Mouse (Mus musculus) heart, embryonic 11.5 days (tissue): ENCODE results near the gene Rbms2. TPM values are rescaled to one million over a fixed set of nuclear protein-coding genes. Genes with fewer than 3 reads are reported as not detected.

Experiments used
- ATAC-seq: fragments of 200-750 bp; cut with Nextera tagmentation; replicated peaks from 2 replicates; pipeline ENCODE4 v1.8.0; 2017; ENCODE audit warnings: moderate library complexity; ENCODE audit not compliant: insufficient number of reproducible peaks, low FRiP score, low TSS enrichment
- H3K27ac ChIP-seq: fragments of 300-500 bp; sonication (generic); 2 replicates; pipeline ENCODE4 v1.5.1; 2014; ENCODE audit warnings: mild to moderate bottlenecking, low read depth, low read length
- H3K27me3 ChIP-seq: fragments of 300-500 bp; sonication (generic); 2 replicates; pipeline ENCODE4 v1.6.1; 2014; ENCODE audit warnings: mild to moderate bottlenecking, low read length, mixed read lengths; ENCODE audit not compliant: control insufficient read depth, insufficient read depth
- H3K36me3 ChIP-seq: fragments of 300-500 bp; sonication (generic); 2 replicates; pipeline ENCODE4 v1.6.1; 2014; ENCODE audit warnings: mild to moderate bottlenecking, low read length, moderate library complexity, mixed read lengths; ENCODE audit not compliant: control insufficient read depth, insufficient read depth
- H3K4me1 ChIP-seq: fragments of 300-500 bp; sonication (generic); 2 replicates; pipeline ENCODE4 v1.6.1; 2014; ENCODE audit warnings: low read length; ENCODE audit not compliant: control insufficient read depth, insufficient read depth
- H3K4me2 ChIP-seq: fragments of 300-500 bp; sonication (generic); 2 replicates; pipeline ENCODE4 v1.6.1; 2014; ENCODE audit warnings: mild to moderate bottlenecking, moderate library complexity
- H3K4me3 ChIP-seq: fragments of 300-500 bp; sonication (generic); 2 replicates; pipeline ENCODE4 v1.5.1; 2014; ENCODE audit warnings: low read depth, low read length
- H3K9ac ChIP-seq: fragments of 300-500 bp; sonication (generic); 2 replicates; pipeline ENCODE4 v1.6.1; 2014; ENCODE audit warnings: mild to moderate bottlenecking, low read depth, low read length, moderate library complexity
- H3K9me3 ChIP-seq: fragments of 300-500 bp; sonication (generic); replicated peaks from 2 replicates; pipeline ENCODE4 v1.6.1; 2016; ENCODE audit warnings: low read length; ENCODE audit not compliant: control insufficient read depth
- WGBS: fragments of 180-500 bp; shearing (Covaris S2); extraction: QIAGEN DNeasy Blood & Tissue Kit; methylation state at CpG from one replicate; pipeline ENCODE4 v1.1.7; 2014; ENCODE audit not compliant: insufficient replicate concordance; 5-methylcytosine and 5-hydroxymethylcytosine counted together
- microRNA counts: library from miRNA; unstranded; fragments of <30 nt; microRNA quantifications from one replicate; lab custom pipeline; 2015
- microRNA-seq: library from miRNA; unstranded; fragments of <30 nt; microRNA quantifications from one replicate; pipeline ENCODE4, GENCODE M21; 2016; ENCODE audit warnings: borderline number of aligned reads
- polyA plus RNA-seq: library from polyadenylated mRNA; unstranded; fragments of >200 nt; fragmentation: Nextera tagmentation; extraction: Ambion mirVana; gene quantifications from 2 replicates; pipeline ENCODE4 v1.2.1, GENCODE M21; 2014

The Rbms2 gene
- polyA plus RNA-seq, 1 experiment from 2014 or later = 36.1 TPM

DNA sequence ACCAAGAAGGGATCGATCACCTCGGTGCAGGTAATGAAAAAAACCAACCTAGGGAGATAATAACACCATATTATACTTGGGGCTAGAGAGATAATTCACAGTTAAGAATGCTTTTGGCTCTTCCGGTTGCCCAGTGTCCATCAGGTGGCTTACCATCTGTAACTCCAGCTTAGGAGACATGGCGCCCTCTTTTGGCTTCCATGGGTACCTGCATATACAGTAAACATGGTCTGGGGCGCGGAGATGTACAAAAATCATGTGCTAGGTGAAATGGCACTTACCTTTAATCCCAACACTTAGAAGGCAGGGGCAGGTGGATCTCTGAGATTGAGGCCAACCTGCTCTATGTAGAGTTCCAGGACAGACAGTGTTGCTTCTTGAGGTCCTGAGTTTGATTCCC is 93.7 kb downstream of the Rbms2 start:
- Histone ChIP-seq H3K9ac (no peak overlapping the region), H3K9me3 (no peaks in the 10 kb centered on the region), H3K36me3 (peaks cover 45% of the 10 kb centered on the region), H3K4me3 (no peak overlapping the region), H3K4me2 (no peak overlapping the region), H3K27ac (no peak overlapping the region), H3K4me1 (peaks cover 12% of the 10 kb centered on the region), H3K27me3 (no peaks in the 10 kb centered on the region)
- WGBS = 77% methylated on average over 6 of the region's 6 CpGs
- ATAC-seq = no peak

DNA sequence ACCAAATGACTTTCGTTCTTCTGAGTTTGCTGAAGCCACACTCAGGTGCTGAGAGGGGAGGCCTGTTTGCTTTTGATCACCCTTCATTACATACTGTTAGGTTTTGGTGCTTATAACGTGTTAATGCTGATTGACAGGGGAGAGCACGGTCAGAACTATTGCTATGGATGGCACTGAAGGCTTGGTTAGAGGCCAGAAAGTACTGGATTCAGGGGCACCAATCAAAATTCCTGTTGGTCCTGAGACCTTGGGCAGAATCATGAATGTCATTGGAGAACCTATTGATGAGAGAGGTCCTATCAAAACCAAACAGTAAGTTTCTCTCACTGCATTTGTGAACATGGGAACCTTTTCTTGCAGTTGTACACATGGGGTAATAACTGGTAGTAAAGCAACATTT is 95.9 kb downstream of the Rbms2 start:
- Histone ChIP-seq H3K27me3 (no peaks in the 10 kb centered on the region), H3K4me2 (peak overlapping the region; percentile 96), H3K9me3 (no peaks in the 10 kb centered on the region), H3K4me1 (peaks cover 7% of the 10 kb centered on the region; the same call in 1 of the 2 replicates), H3K27ac (peak overlapping the region; percentile 83), H3K4me3 (peak overlapping the region; percentile 98), H3K36me3 (peaks cover 36% of the 10 kb centered on the region), H3K9ac (peak overlapping the region; percentile 98)
- no peak for ATAC-seq
- 0% methylated on average over 3 of the region's 3 CpGs for WGBS

DNA sequence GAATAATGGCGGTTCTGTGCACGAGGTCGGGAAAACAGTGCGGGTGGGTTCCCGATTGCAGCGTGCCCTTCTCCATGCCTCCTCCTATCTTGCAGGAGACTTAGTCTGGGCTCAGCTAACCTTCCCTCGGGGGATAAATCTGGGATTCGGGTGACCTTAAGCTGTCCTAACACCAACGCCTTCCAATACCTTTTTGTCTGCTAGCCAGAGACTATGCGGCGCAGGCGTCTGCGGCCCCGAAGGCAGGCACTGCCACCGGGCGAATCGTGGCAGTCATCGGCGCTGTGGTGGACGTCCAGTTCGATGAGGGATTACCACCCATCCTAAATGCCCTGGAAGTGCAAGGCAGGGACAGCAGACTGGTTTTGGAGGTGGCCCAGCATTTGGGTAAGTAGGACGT is 96.4 kb downstream of the Rbms2 start:
- no peak for ATAC-seq
- under 1% methylated on average over 22 of the region's 22 CpGs for WGBS
- peak overlapping the region; percentile 83 for H3K27ac ChIP-seq
- peaks cover 7% of the 10 kb centered on the region; the same call in 1 of the 2 replicates for H3K4me1 ChIP-seq
- H3K36me3 ChIP-seq = peaks cover 35% of the 10 kb centered on the region
- H3K4me3 ChIP-seq = peak overlapping the region; percentile 98
- H3K9me3 ChIP-seq = no peaks in the 10 kb centered on the region
- no peaks in the 10 kb centered on the region for H3K27me3 ChIP-seq
- peak overlapping the region; percentile 98 for H3K9ac ChIP-seq
- H3K4me2 ChIP-seq = peak overlapping the region; percentile 96

DNA sequence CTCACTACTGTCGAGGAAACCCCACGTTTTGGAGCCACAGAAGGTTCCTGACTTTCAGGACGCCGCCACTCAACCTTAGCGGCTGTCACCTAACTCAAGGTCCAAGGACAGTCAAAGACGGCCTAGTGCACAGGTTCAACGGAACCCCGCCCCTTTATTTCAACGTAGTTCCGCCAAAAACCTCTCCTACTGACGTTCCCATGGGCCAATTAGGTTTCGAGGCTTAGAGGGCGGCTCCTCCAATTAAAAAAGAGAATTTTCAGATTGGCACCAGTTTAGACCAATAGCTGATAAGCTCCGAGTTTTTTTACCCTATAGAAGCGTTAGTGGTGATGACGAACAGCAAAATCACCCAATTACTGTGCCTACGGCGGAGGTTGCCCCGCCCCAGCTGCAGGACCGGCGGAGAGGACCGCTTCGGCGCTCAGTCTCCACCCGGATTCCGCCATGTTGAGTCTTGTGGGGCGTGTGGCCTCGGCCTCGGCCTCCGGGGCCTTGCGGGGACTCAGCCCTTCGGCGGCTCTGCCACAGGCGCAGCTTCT is 97.1 kb downstream of the Rbms2 start, which contains the start of gene Atp5b:
TSS of gene Atp5b (plus strand) at position 394 of the 542 bp plus-strand sequence.
- peak; percentile 96 for ATAC-seq
- Histone ChIP-seq H3K9me3 (no peaks in the 10 kb centered on the region), H3K27me3 (no peaks in the 10 kb centered on the region), H3K4me2 (peak within 1 kb of the TSS; percentile 96), H3K9ac (peak within 1 kb of the TSS; percentile 98), H3K27ac (peak within 1 kb of the TSS; percentile 93), H3K4me3 (peak within 1 kb of the TSS; percentile 98), H3K36me3 (peaks cover 28% of the 10 kb centered on the region), H3K4me1 (peaks cover 7% of the 10 kb centered on the region; the same call in 1 of the 2 replicates)
- under 1% methylated on average over 34 of the region's 34 CpGs for WGBS

DNA sequence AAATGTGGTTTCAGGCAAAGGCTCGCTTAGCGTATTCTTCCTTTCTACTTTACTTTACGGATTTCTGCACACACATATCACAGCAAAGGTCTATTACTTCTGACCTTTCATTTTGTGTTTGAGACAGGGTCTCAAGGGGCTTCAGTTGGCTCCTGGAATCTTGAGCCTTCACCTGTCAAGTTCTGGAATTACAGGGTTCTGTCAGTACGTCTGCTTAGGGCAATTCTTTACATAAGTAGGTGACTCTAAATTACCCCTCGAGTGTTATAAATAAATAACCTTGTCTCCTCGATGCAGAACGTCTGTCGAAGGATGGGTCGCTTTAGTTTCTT is 97.7 kb downstream of the Rbms2 start:
- 13% methylated on average over 9 of the region's 9 CpGs for WGBS

DNA sequence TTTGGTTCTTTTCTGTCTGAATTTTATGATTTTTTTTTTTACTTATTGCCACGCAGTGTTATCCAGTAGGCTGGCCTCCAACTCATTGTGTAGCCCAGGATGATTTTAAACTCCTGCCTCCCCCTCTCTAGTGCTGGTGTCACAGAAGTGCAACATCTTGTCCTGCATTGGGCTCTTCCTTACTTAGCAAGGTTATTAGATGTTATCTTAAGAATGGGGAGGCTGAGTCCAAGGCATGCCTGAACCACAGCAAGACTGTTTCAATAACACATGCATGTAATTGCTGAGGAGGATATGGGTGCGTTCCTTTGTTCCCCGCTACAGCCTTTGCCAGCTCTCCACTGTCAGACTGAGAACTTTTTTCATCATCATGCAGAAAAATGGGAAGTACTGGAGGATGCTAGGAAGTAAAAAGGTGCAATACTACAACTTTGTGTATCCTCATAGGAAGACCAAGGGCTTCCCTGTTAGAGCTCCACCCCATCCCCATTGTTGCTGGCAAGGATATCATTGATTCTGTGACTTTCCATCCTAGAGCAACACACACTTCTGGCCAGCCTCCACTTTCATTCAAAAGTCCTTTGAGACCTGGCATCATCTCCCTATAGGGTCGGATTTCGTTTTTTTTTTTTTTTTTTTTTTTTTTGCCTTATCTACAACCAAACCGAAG is 98.2 kb downstream of the Rbms2 start:
- Histone ChIP-seq H3K36me3 (peaks cover 24% of the 10 kb centered on the region), H3K27me3 (no peaks in the 10 kb centered on the region), H3K4me1 (peaks cover 7% of the 10 kb centered on the region; the same call in 1 of the 2 replicates), H3K9me3 (no peaks in the 10 kb centered on the region), H3K9ac (peak overlapping the region; percentile 98), H3K4me3 (peak overlapping the region; percentile 98), H3K27ac (peak overlapping the region; percentile 93; the same call in 1 of the 2 replicates), H3K4me2 (peak overlapping the region; percentile 96)
- no peak for ATAC-seq
- WGBS = 48% methylated on average over 6 of the region's 6 CpGs

More for the DNA sequence above, 97.7 kb downstream of the Rbms2 start:
- no peak for ATAC-seq
- Histone ChIP-seq H3K4me3 (peak overlapping the region; percentile 98), H3K27ac (peak overlapping the region; percentile 93), H3K9ac (peak overlapping the region; percentile 98), H3K36me3 (peaks cover 23% of the 10 kb centered on the region), H3K9me3 (no peaks in the 10 kb centered on the region), H3K4me2 (peak overlapping the region; percentile 96), H3K27me3 (no peaks in the 10 kb centered on the region), H3K4me1 (peaks cover 7% of the 10 kb centered on the region; the same call in 1 of the 2 replicates)

MicroRNAs within 50 kb of the gene (microRNA counts, 519-probe panel; counts per million panel counts)
- microRNA mmu-miR-677 (lab: Ali Mortazavi, UCI) = 32.2 counts per million

Small RNAs within 50 kb of the gene (microRNA-seq; reads per million reads assigned to microRNA genes)
- 51.0 reads per million, percentile 58 among the genes with 10 or more reads in this experiment for gene Mir677

Other genes starting within 250 kb of the Rbms2 start
- gene Hsd17b6, start 172.7 kb downstream of the Rbms2 start, polyA plus RNA-seq = not detected in 2 replicates
- 56.0 and 61.4 TPM in 2 replicates for gene Prim1, start 165.1 kb downstream of the Rbms2 start, polyA plus RNA-seq
- 678 and 713 TPM in 2 replicates for gene Naca, start 144.7 kb downstream of the Rbms2 start, polyA plus RNA-seq
- 354 and 377 TPM in 2 replicates for gene Ptges3, start 121.3 kb downstream of the Rbms2 start, polyA plus RNA-seq
- 4,523 and 4,948 TPM in 2 replicates for gene Atp5b, start 97.0 kb downstream of the Rbms2 start, polyA plus RNA-seq
- 10.9 and 21.7 TPM in 2 replicates for gene Baz2a, start 88.7 kb downstream of the Rbms2 start, polyA plus RNA-seq
- gene Gls2, start 14.2 kb upstream of the Rbms2 start, polyA plus RNA-seq = 0.89 and 1.3 TPM in 2 replicates
- 40.4 and 41.4 TPM in 2 replicates for gene Spryd4, start 31.5 kb upstream of the Rbms2 start, polyA plus RNA-seq
- gene Mip, start 45.5 kb upstream of the Rbms2 start, polyA plus RNA-seq = not detected in 2 replicates
- gene Timeless, start 51.8 kb upstream of the Rbms2 start, polyA plus RNA-seq = 33.1 and 34.2 TPM in 2 replicates
- gene Apon, start 73.8 kb upstream of the Rbms2 start, polyA plus RNA-seq = 0.24 TPM in 1 of 2 replicates, not detected in the other
- gene Apof, start 88.4 kb upstream of the Rbms2 start, polyA plus RNA-seq = 0.49 TPM in 1 of 2 replicates, not detected in the other
- 8.6 and 11.0 TPM in 2 replicates for gene Stat2, start 90.3 kb upstream of the Rbms2 start, polyA plus RNA-seq
- 0.86 and 0.89 TPM in 2 replicates for gene Il23a, start 118.5 kb upstream of the Rbms2 start, polyA plus RNA-seq
- 25.9 and 27.7 TPM in 2 replicates for gene Pan2, start 123.0 kb upstream of the Rbms2 start, polyA plus RNA-seq
- 206 and 224 TPM in 2 replicates for gene Cnpy2, start 142.2 kb upstream of the Rbms2 start, polyA plus RNA-seq
- gene Cs, start 157.4 kb upstream of the Rbms2 start, polyA plus RNA-seq = 424 and 466 TPM in 2 replicates
- 12.6 and 14.0 TPM in 2 replicates for gene Coq10a, start 188.7 kb upstream of the Rbms2 start, polyA plus RNA-seq
- gene Ankrd52, start 196.8 kb upstream of the Rbms2 start, polyA plus RNA-seq = 9.3 and 11.7 TPM in 2 replicates
- gene Slc39a5, start 220.9 kb upstream of the Rbms2 start, polyA plus RNA-seq = 0.52 TPM in 1 of 2 replicates, not detected in the other
- gene Nabp2, start 231.2 kb upstream of the Rbms2 start, polyA plus RNA-seq = 61.6 and 70.8 TPM in 2 replicates
- gene Rnf41, start 231.4 kb upstream of the Rbms2 start, polyA plus RNA-seq = 24.5 and 24.8 TPM in 2 replicates